Mouse (Mus musculus) erythroblast, embryonic 14.5 days (primary cell): ENCODE results near the gene Rhag. TPM values are rescaled to one million over a fixed set of nuclear protein-coding genes. Genes with fewer than 3 reads are reported as not detected.
A peak's percentile ranks its signal among the peaks of the same experiment; 100 is the strongest.

Experiments used
- H3K27me3 ChIP-seq: 2 replicates; pipeline ENCODE4 v1.6.1; 2012; ENCODE audit warnings: inconsistent platforms; ENCODE audit not compliant: control insufficient read depth
- H3K36me3 ChIP-seq: 2 replicates; pipeline ENCODE4 v1.6.1; 2012; ENCODE audit warnings: mild to moderate bottlenecking, inconsistent platforms; ENCODE audit not compliant: control insufficient read depth
- H3K4me1 ChIP-seq: 2 replicates; pipeline ENCODE4 v1.6.1; 2012; ENCODE audit warnings: inconsistent platforms; ENCODE audit not compliant: control insufficient read depth
- H3K4me3 ChIP-seq: replicated peaks from 2 replicates; pipeline ENCODE3; 2012; ENCODE audit warnings: moderate library complexity, mild to moderate bottlenecking, inconsistent platforms
- H3K9me3 ChIP-seq: 2 replicates; pipeline ENCODE4 v1.6.1; 2012; ENCODE audit warnings: low read length, inconsistent platforms, mixed read lengths; ENCODE audit not compliant: control insufficient read depth
- GATA1 ChIP-seq: IDR thresholded peaks from 2 replicates; pipeline ENCODE4 v1.6.1; 2012; ENCODE audit warnings: low read length, inconsistent platforms, mixed read lengths
- TAL1 ChIP-seq: IDR thresholded peaks from 3 replicates; pipeline ENCODE4 v1.6.1; 2012; ENCODE audit warnings: low read length, inconsistent platforms, mixed read lengths
- polyA plus RNA-seq: library from polyadenylated mRNA; stranded (reverse); fragments of >175 nt; gene quantifications from 2 replicates; pipeline ENCODE4 v1.2.3, GENCODE M21; 2012

The Rhag gene
- polyA plus RNA-seq, 1 experiment, result 6.6 TPM

GRCm38 (mm10) chr17:40811560-40811959, 634 bp downstream of the Rhag start:
- H3K36me3 ChIP-seq, result peaks cover 41% of the 10 kb centered on the region
- TF ChIP-seq GATA1 (no peak), TAL1 (no peak)
- H3K4me1 ChIP-seq, result peaks cover 69% of the 10 kb centered on the region
- H3K27me3 ChIP-seq, result no peaks in the 10 kb centered on the region
- no peaks in the 10 kb centered on the region for H3K9me3 ChIP-seq
- peak overlapping the region; percentile 71 for H3K4me3 ChIP-seq

GRCm38 (mm10) chr17:40812259-40812658, 1.3 kb downstream of the Rhag start:
- TF ChIP-seq TAL1 (no peak), GATA1 (no peak)
- H3K27me3 ChIP-seq, result no peaks in the 10 kb centered on the region
- no peaks in the 10 kb centered on the region for H3K9me3 ChIP-seq
- H3K4me3 ChIP-seq, result peak overlapping the region; percentile 71
- H3K4me1 ChIP-seq, result peaks cover 68% of the 10 kb centered on the region
- H3K36me3 ChIP-seq, result peaks cover 48% of the 10 kb centered on the region

GRCm38 (mm10) chr17:40817340-40817943, 6.5 kb downstream of the Rhag start:
- Histone ChIP-seq H3K9me3 (no peaks in the 10 kb centered on the region), H3K36me3 (peaks cover 95% of the 10 kb centered on the region), H3K4me3 (peak overlapping the region; percentile 61), H3K4me1 (peaks cover 75% of the 10 kb centered on the region), H3K27me3 (no peaks in the 10 kb centered on the region)
- TF ChIP-seq TAL1 (no peak; the same call in 2 of the 3 replicates), GATA1 (no peak)

GRCm38 (mm10) chr17:40821477-40821876, 10.6 kb downstream of the Rhag start:
- H3K36me3 ChIP-seq, result peaks cover 94% of the 10 kb centered on the region
- no peak overlapping the region for H3K4me3 ChIP-seq

GRCm38 (mm10) chr17:40823817-40824216, 12.9 kb downstream of the Rhag start:
- peaks cover 91% of the 10 kb centered on the region for H3K36me3 ChIP-seq
- H3K9me3 ChIP-seq, result no peaks in the 10 kb centered on the region
- peaks cover 40% of the 10 kb centered on the region for H3K4me1 ChIP-seq
- no peaks in the 10 kb centered on the region for H3K27me3 ChIP-seq
- H3K4me3 ChIP-seq, result no peak overlapping the region
- TF ChIP-seq GATA1 (no peak), TAL1 (no peak)

More at GRCm38 (mm10) chr17:40821477-40821876, 10.6 kb downstream of the Rhag start:
- Histone ChIP-seq H3K9me3 (no peaks in the 10 kb centered on the region), H3K4me1 (peaks cover 62% of the 10 kb centered on the region), H3K27me3 (no peaks in the 10 kb centered on the region)
- TF ChIP-seq GATA1 (no peak), TAL1 (no peak)

GRCm38 (mm10) chr17:40824549-40824948, 13.6 kb downstream of the Rhag start:
- H3K36me3 ChIP-seq, result peaks cover 91% of the 10 kb centered on the region
- H3K27me3 ChIP-seq, result no peaks in the 10 kb centered on the region
- no peaks in the 10 kb centered on the region for H3K9me3 ChIP-seq
- H3K4me1 ChIP-seq, result peaks cover 33% of the 10 kb centered on the region
- no peak for TF ChIP-seq GATA1
- no peak for TF ChIP-seq TAL1
- no peak overlapping the region for H3K4me3 ChIP-seq

- Histone ChIP-seq H3K27me3 (no peaks in the 10 kb centered on the region), H3K36me3 (peaks cover 98% of the 10 kb centered on the region)
- TF ChIP-seq GATA1, result no peak
- no peak for TF ChIP-seq TAL1
Measured at GRCm38 (mm10) chr17:40831870-40832269, 20.9 kb downstream of the Rhag start.

GRCm38 (mm10) chr17:40837308-40837707, 26.4 kb downstream of the Rhag start:
- Histone ChIP-seq H3K36me3 (peaks cover 100% of the 10 kb centered on the region), H3K9me3 (no peaks in the 10 kb centered on the region), H3K4me1 (no peaks in the 10 kb centered on the region; the same call in 1 of the 2 replicates), H3K27me3 (no peaks in the 10 kb centered on the region), H3K4me3 (no peak overlapping the region)
- no peak for TF ChIP-seq GATA1
- no peak for TF ChIP-seq TAL1

More at GRCm38 (mm10) chr17:40831870-40832269, 20.9 kb downstream of the Rhag start:
- H3K4me1 ChIP-seq, result peaks cover 3% of the 10 kb centered on the region
- no peaks in the 10 kb centered on the region for H3K9me3 ChIP-seq
- no peak overlapping the region for H3K4me3 ChIP-seq

GRCm38 (mm10) chr17:40855065-40855464, 44.1 kb downstream of the Rhag start:
- Histone ChIP-seq H3K36me3 (no peaks in the 10 kb centered on the region), H3K4me3 (no peak overlapping the region), H3K9me3 (no peaks in the 10 kb centered on the region), H3K27me3 (no peaks in the 10 kb centered on the region), H3K4me1 (no peaks in the 10 kb centered on the region)
- TF ChIP-seq TAL1 (no peak), GATA1 (no peak)
